Mouse (Mus musculus) bone marrow macrophage, adult 2 months (primary cell): ENCODE results near the gene Fam83c. TPM values are rescaled to one million over a fixed set of nuclear protein-coding genes. Genes with fewer than 3 reads are reported as not detected.

ENCODE experiments used
- H3K27ac ChIP-seq: 2 replicates; pipeline ENCODE4 v1.5.1; 2012; ENCODE audit warnings: low read depth, low read length; ENCODE audit not compliant: insufficient read depth
- H3K4me1 ChIP-seq: 2 replicates; pipeline ENCODE4 v1.6.1; 2012; ENCODE audit warnings: low read length; ENCODE audit not compliant: control insufficient read depth, insufficient read depth
- H3K4me3 ChIP-seq: 2 replicates; pipeline ENCODE4 v1.5.1; 2012; ENCODE audit warnings: mild to moderate bottlenecking, low read length, moderate library complexity; ENCODE audit not compliant: insufficient read depth
- CTCF ChIP-seq: IDR thresholded peaks from 2 replicates; pipeline ENCODE4 v1.5.1; 2012; ENCODE audit warnings: low read depth, mild to moderate bottlenecking, low read length, moderate library complexity
- POLR2A ChIP-seq: IDR thresholded peaks from 2 replicates; pipeline ENCODE4 v1.6.1; 2012; ENCODE audit warnings: mild to moderate bottlenecking, low read depth, low read length, borderline replicate concordance
- polyA plus RNA-seq: library from polyadenylated mRNA; stranded (reverse); fragments of >200 nt; gene quantifications from 2 replicates; pipeline ENCODE4 v1.2.4, GENCODE M21; 2012; ENCODE audit not compliant: missing spikeins, insufficient read depth, insufficient read length

Fam83c gene
- polyA plus RNA-seq, 1 experiment = not detected

GRCm38 (mm10) chr2:155804053-155804452 is 30.6 kb downstream of the Fam83c start:
- TF ChIP-seq POLR2A (no peak), CTCF (no peak)
- no peak overlapping the region for H3K4me3 ChIP-seq
- H3K4me1 ChIP-seq = no peaks in the 10 kb centered on the region
- H3K27ac ChIP-seq = no peak overlapping the region

GRCm38 (mm10) chr2:155802761-155803160 is 31.9 kb downstream of the Fam83c start:
- H3K4me1 ChIP-seq = no peaks in the 10 kb centered on the region
- TF ChIP-seq CTCF (peak; percentile 45; the same call in 1 of the 2 replicates), POLR2A (no peak)
- H3K27ac ChIP-seq = no peak overlapping the region
- H3K4me3 ChIP-seq = no peak overlapping the region

DNA sequence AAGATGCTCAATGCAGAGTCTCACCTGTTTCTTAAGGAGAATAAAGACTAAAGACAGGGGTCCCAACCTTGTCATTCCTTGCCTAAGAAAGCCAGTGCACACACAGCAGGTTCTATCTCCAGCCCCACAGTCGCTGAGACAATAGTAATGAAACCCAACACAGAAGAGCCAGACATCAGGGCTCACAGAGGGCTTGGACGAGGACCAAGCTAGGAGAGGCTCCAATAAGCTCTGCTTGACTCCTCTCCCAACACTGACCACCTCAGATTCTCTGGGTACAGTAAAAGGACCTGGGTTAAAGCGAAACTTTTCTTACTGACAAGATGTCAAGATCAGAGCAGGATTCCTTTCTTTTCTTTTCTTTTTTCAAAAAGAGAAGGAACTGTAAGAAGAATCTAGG is 36.0 kb downstream of the Fam83c start:
- TF ChIP-seq POLR2A (no peak), CTCF (no peak)
- no peak overlapping the region for H3K27ac ChIP-seq
- H3K4me3 ChIP-seq = no peak overlapping the region
- H3K4me1 ChIP-seq = 0 out of 2 replicates have a peak, but pooled peaks cover 2% of the 10 kb centered on the region

DNA sequence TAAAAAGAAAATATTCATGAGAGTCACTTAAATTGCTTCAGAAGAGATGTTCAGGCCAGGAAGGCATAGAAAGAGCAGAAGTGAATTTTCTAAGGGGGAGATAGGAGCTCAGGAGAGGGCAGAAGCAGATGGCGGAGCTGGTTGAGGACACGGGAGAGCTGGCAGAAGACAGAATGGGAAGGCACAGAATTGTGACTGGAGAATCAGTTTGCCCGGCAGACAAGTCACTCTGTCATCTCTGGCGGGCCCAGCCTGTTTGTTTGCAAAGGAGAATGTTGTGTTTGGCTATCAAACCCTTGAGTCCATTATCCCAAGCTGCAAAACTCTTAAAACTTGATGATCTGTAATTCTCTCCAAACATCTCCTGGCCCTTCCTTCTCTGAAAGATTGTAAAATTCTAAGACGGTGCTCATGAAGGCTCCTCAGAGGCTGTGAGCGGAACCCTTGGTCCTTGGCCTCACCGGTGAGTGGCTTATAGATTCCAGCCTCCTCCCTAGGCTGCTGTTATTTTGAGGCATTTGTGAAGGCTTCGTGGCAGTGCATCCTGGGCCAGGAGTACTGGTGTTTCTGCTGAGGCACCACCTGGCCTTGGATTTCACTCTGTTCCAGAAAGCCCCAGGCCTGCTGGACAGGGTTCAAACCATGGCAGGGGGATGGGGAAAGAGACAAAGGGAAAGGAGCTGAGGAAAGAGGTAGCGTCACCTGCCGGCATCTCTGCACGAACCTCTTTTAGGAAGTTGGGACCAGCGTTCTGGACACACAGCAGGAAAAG is 39.8 kb downstream of the Fam83c start:
- H3K4me1 ChIP-seq = 0 out of 2 replicates have a peak, but pooled peaks cover 5% of the 10 kb centered on the region
- no peak overlapping the region for H3K4me3 ChIP-seq
- TF ChIP-seq CTCF (no peak), POLR2A (no peak)
- H3K27ac ChIP-seq = no peak overlapping the region

DNA sequence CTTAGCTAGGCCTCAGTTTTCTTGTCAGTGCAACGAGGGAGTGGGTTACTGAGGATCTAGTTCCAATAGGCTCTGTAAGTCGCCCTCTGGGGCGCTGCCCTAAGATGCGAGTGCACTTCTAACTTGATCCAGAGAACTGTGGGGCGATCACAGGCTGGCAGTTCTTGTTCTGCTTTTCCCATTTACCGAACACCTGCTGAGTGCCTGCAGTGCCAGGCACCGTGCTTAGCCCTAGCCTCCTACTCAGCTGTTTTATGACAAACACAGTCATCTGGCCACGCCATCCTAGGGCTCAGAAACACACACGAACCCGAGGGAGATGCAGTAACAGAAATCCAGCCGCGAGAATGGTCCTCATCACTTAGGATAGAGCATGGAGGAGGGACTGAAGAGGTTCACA is 41.8 kb downstream of the Fam83c start:
- Histone ChIP-seq H3K4me3 (no peak overlapping the region), H3K27ac (no peak overlapping the region), H3K4me1 (0 out of 2 replicates have a peak, but pooled peaks cover 5% of the 10 kb centered on the region)
- TF ChIP-seq CTCF (no peak), POLR2A (no peak)

DNA sequence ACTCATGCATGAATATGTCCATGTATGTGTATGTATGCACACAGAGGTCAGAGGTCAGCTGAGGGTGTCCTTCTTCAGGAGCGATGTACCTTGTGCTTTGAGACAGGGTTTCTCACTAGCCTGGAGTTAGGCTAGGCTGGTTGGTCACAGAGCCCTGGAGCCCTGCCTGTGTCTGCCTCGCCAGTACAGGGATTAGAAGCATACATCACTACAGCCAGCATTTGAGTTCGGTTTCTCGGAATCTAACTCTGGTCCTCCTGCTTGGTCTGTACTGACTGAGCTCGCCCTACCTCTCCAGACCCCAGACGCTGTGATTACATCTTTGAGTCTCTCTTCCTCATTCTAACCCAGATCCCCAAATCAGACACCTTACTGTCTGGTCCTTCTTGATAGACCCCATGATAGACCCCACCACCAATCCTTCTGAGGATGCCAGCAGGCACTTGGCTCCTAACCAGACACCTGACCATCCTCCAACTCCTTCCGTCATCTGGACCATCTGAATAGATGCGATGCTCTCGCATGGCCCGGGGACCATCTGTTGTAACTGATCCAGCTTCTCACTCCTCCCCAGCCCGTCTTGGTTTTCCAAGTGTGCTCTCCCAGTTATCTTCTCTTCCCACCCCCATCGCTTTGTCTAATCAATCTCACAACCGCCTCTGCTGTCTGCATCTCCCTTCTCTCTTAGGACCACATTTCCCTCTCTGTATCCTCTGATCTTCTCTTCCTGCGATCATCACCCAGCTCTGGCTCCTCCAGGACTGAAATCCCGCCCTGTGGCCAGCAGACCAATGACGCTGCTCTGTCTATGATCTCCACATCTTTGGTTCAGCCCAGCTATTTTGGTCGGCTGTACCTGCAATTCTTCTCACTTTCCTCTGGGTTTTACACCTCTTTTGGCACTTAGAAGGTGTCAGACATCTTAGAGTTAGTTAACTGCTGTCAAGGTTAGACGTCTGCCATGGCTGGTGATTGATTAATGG is 46.4 kb downstream of the Fam83c start:
- TF ChIP-seq CTCF (no peak), POLR2A (no peak)
- Histone ChIP-seq H3K27ac (no peak overlapping the region), H3K4me1 (no peaks in the 10 kb centered on the region), H3K4me3 (no peak overlapping the region)

DNA sequence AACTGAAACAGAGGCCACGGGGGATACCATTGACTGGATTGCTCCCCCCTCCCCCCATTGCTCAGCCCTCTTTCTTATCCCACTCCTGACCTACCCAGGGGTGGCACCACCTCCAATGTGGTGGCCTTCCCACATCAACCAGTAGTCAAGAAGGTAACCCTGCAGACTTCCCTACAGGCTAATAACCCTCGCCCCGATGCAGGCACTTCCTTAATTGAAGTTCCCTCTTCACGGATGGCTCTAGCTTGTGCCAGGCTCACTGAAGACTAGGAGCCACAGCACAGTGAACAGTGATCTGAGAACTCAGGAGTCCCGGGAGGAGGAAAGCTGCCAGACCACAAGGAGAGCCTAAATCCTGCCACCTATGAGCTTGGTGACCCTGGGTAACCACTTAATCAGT is 47.7 kb downstream of the Fam83c start:
- H3K4me3 ChIP-seq = no peak overlapping the region
- H3K27ac ChIP-seq = no peak overlapping the region
- TF ChIP-seq POLR2A (no peak), CTCF (no peak)
- H3K4me1 ChIP-seq = no peaks in the 10 kb centered on the region

- H3K27ac ChIP-seq = no peak overlapping the region
- no peaks in the 10 kb centered on the region for H3K4me1 ChIP-seq
- H3K4me3 ChIP-seq = no peak overlapping the region
- TF ChIP-seq POLR2A = no peak
- no peak for TF ChIP-seq CTCF
These were observed 50.1 kb downstream of the Fam83c start for GRCm38 (mm10) chr2:155784534-155784933.

DNA sequence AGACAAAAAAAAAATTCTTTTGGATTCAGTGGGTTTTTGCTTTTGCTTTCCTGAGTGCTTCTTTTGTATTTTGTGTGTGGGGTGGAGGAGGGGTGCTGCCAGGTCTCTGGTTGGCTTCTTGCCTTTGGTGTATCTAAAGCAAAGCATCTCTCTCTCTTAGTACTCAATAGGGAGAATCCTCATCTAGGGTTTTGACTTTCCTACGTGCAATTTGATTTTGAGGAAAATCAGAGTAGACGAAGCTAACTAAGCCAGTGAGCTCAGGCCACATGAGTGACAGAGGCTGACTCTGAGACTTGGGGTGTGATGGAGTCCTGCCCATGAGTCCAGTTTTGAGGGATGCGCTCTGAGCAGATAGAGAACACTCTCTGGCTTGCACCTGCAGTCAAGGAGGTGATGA is 55.1 kb downstream of the Fam83c start:
- Histone ChIP-seq H3K27ac (no peak overlapping the region), H3K4me3 (no peak overlapping the region), H3K4me1 (no peaks in the 10 kb centered on the region)
- no peak for TF ChIP-seq CTCF

DNA sequence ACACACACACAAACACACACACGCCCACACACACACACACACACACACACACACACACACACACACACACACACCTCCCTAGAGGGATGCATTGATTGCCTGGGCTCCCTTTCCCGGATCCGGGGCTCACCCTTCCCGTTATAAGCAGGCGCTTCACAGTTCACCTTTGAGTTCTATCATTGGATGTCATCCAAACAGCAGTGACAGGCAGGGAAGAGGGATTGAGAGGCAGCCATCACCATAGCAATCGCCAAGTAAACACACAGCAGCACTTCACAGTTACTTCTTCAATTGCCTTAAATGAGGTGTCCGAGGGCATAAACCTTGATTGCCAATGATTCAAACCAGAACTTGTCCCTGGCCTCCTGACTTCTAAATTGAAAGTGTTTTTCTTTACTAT is 55.6 kb downstream of the Fam83c start:
- TF ChIP-seq POLR2A (no peak), CTCF (no peak)
- Histone ChIP-seq H3K27ac (no peak overlapping the region), H3K4me3 (no peak overlapping the region), H3K4me1 (no peaks in the 10 kb centered on the region)
